Mouse (Mus musculus): ENCODE results near the gene Ccdc146. TPM values are rescaled to one million over a fixed set of nuclear protein-coding genes. Genes with fewer than 3 reads are reported as not detected.

Ccdc146 gene
- polyA plus RNA-seq, 1 experiment from 2014 or later, result not detected

- Histone ChIP-seq H3K9me3 (no peaks in the 10 kb centered on the region), H3K36me3 (no peaks in the 10 kb centered on the region), H3K9ac (no peak overlapping the region), H3K4me2 (no peak overlapping the region), H3K4me3 (no peak overlapping the region), H3K27ac (no peak overlapping the region), H3K4me1 (peaks cover 7% of the 10 kb centered on the region; the same call in 1 of the 2 replicates), H3K27me3 (no peaks in the 10 kb centered on the region)
- ATAC-seq (ENCODE audit: insufficient number of reproducible peaks, low FRiP score, low TSS enrichment, low read depth), result no peak
- 80% methylated on average over 13 of the region's 13 CpGs for WGBS
Observed at GRCm38 (mm10) chr5:21384252-21384960, 40.1 kb downstream of the Ccdc146 start.

- H3K27ac ChIP-seq, result no peak overlapping the region
- H3K9me3 ChIP-seq, result no peaks in the 10 kb centered on the region
- no peak overlapping the region for H3K9ac ChIP-seq
- H3K4me3 ChIP-seq, result no peak overlapping the region
- no peaks in the 10 kb centered on the region for H3K36me3 ChIP-seq
- no peak for ATAC-seq (ENCODE audit: insufficient number of reproducible peaks, low FRiP score, low TSS enrichment, low read depth)
- WGBS, result 30% methylated on average over 14 of the region's 14 CpGs
- H3K27me3 ChIP-seq, result no peaks in the 10 kb centered on the region
- peaks cover 7% of the 10 kb centered on the region; the same call in 1 of the 2 replicates for H3K4me1 ChIP-seq
- no peak overlapping the region for H3K4me2 ChIP-seq
Observed at GRCm38 (mm10) chr5:21383392-21384251, 40.9 kb downstream of the Ccdc146 start.

GRCm38 (mm10) chr5:21382678-21383077 is 41.8 kb downstream of the Ccdc146 start:
- ATAC-seq (ENCODE audit: insufficient number of reproducible peaks, low FRiP score, low TSS enrichment, low read depth), result no peak
- 52% methylated on average over 6 of the region's 6 CpGs for WGBS

GRCm38 (mm10) chr5:21381986-21382385 is 42.5 kb downstream of the Ccdc146 start:
- Histone ChIP-seq H3K4me3 (no peak overlapping the region), H3K9ac (no peak overlapping the region), H3K9me3 (no peaks in the 10 kb centered on the region), H3K4me1 (peaks cover 7% of the 10 kb centered on the region; the same call in 1 of the 2 replicates), H3K27ac (no peak overlapping the region), H3K27me3 (no peaks in the 10 kb centered on the region), H3K4me2 (no peak overlapping the region), H3K36me3 (no peaks in the 10 kb centered on the region)
- WGBS, result 27% methylated on average over 6 of the region's 6 CpGs
- ATAC-seq (ENCODE audit: insufficient number of reproducible peaks, low FRiP score, low TSS enrichment, low read depth), result no peak

More at GRCm38 (mm10) chr5:21382678-21383077, 41.8 kb downstream of the Ccdc146 start:
- no peaks in the 10 kb centered on the region for H3K9me3 ChIP-seq
- H3K27me3 ChIP-seq, result no peaks in the 10 kb centered on the region
- H3K27ac ChIP-seq, result no peak overlapping the region
- H3K9ac ChIP-seq, result no peak overlapping the region
- no peaks in the 10 kb centered on the region for H3K36me3 ChIP-seq
- peaks cover 7% of the 10 kb centered on the region; the same call in 1 of the 2 replicates for H3K4me1 ChIP-seq
- H3K4me2 ChIP-seq, result no peak overlapping the region
- no peak overlapping the region for H3K4me3 ChIP-seq

- H3K4me3 ChIP-seq, result no peak overlapping the region
- no peak overlapping the region for H3K27ac ChIP-seq
- no peak overlapping the region for H3K4me2 ChIP-seq
- WGBS, result 63% methylated on average over 2 of the region's 2 CpGs
- H3K9me3 ChIP-seq, result no peaks in the 10 kb centered on the region
- ATAC-seq (ENCODE audit: insufficient number of reproducible peaks, low FRiP score, low TSS enrichment, low read depth), result no peak
- 0 out of 2 replicates have a peak, but pooled peaks cover 2% of the 10 kb centered on the region for H3K4me1 ChIP-seq
- H3K9ac ChIP-seq, result no peak overlapping the region
- no peaks in the 10 kb centered on the region for H3K36me3 ChIP-seq
- H3K27me3 ChIP-seq, result 0 out of 2 replicates have a peak, but pooled peaks cover 2% of the 10 kb centered on the region
Observed at GRCm38 (mm10) chr5:21378397-21378796, 46.1 kb downstream of the Ccdc146 start.

- Histone ChIP-seq H3K4me1 (peaks cover 8% of the 10 kb centered on the region), H3K27me3 (0 out of 2 replicates have a peak, but pooled peaks cover 5% of the 10 kb centered on the region), H3K4me3 (no peak overlapping the region), H3K4me2 (no peak overlapping the region), H3K27ac (no peak overlapping the region), H3K9ac (no peak overlapping the region), H3K9me3 (no peaks in the 10 kb centered on the region), H3K36me3 (no peaks in the 10 kb centered on the region)
- ATAC-seq (ENCODE audit: insufficient number of reproducible peaks, low FRiP score, low TSS enrichment, low read depth), result no peak
- WGBS, result 72% methylated on average over 4 of the region's 4 CpGs
Observed at GRCm38 (mm10) chr5:21376935-21377334, 47.5 kb downstream of the Ccdc146 start.

GRCm38 (mm10) chr5:21373180-21373518 is 51.3 kb downstream of the Ccdc146 start:
- Histone ChIP-seq H3K4me3 (no peak overlapping the region), H3K27me3 (peaks cover 11% of the 10 kb centered on the region; the same call in 1 of the 2 replicates), H3K9me3 (no peaks in the 10 kb centered on the region), H3K36me3 (no peaks in the 10 kb centered on the region), H3K4me2 (peak overlapping the region; percentile 82), H3K4me1 (peaks cover 8% of the 10 kb centered on the region), H3K27ac (no peak overlapping the region), H3K9ac (no peak overlapping the region)
- WGBS, result 52% methylated on average over 7 of the region's 7 CpGs
- no peak for ATAC-seq (ENCODE audit: insufficient number of reproducible peaks, low FRiP score, low TSS enrichment, low read depth)

- ATAC-seq (ENCODE audit: insufficient number of reproducible peaks, low FRiP score, low TSS enrichment, low read depth), result no peak
- Histone ChIP-seq H3K27me3 (peaks cover 11% of the 10 kb centered on the region; the same call in 1 of the 2 replicates), H3K9me3 (no peaks in the 10 kb centered on the region), H3K9ac (peak within 1 kb of the TSS; percentile 27; the same call in 1 of the 2 replicates), H3K27ac (no peak within 1 kb of the TSS), H3K4me3 (peak within 1 kb of the TSS; percentile 42), H3K4me2 (peak within 1 kb of the TSS; percentile 82), H3K36me3 (no peaks in the 10 kb centered on the region), H3K4me1 (peaks cover 8% of the 10 kb centered on the region)
- 6% methylated on average over 31 of the region's 31 CpGs for WGBS
Observed at GRCm38 (mm10) chr5:21372493-21373179, 51.8 kb downstream of the Ccdc146 start, which contains the start of gene Fgl2. TSS of gene Fgl2 (plus strand) at chr5:21372642.

GRCm38 (mm10) chr5:21371920-21372319 is 52.6 kb downstream of the Ccdc146 start:
- ATAC-seq (ENCODE audit: insufficient number of reproducible peaks, low FRiP score, low TSS enrichment, low read depth), result no peak
- H3K4me3 ChIP-seq, result no peak overlapping the region
- peaks cover 11% of the 10 kb centered on the region; the same call in 1 of the 2 replicates for H3K27me3 ChIP-seq
- no peaks in the 10 kb centered on the region for H3K36me3 ChIP-seq
- H3K4me2 ChIP-seq, result no peak overlapping the region
- H3K4me1 ChIP-seq, result peaks cover 8% of the 10 kb centered on the region
- H3K9me3 ChIP-seq, result no peaks in the 10 kb centered on the region
- no peak overlapping the region for H3K27ac ChIP-seq
- 45% methylated on average over 5 of the region's 5 CpGs for WGBS
- H3K9ac ChIP-seq, result no peak overlapping the region

- no peak for ATAC-seq (ENCODE audit: insufficient number of reproducible peaks, low FRiP score, low TSS enrichment, low read depth)
- WGBS, result 87% methylated on average over 5 of the region's 5 CpGs
Observed at GRCm38 (mm10) chr5:21370218-21370947, 54.1 kb downstream of the Ccdc146 start.

GRCm38 (mm10) chr5:21367514-21367913 is 57.0 kb downstream of the Ccdc146 start:
- WGBS, result 41% methylated on average over 2 of the region's 2 CpGs
- no peak for ATAC-seq (ENCODE audit: insufficient number of reproducible peaks, low FRiP score, low TSS enrichment, low read depth)
- H3K27ac ChIP-seq, result no peak overlapping the region
- H3K9me3 ChIP-seq, result no peaks in the 10 kb centered on the region
- no peak overlapping the region for H3K4me3 ChIP-seq
- peaks cover 5% of the 10 kb centered on the region; the same call in 1 of the 2 replicates for H3K27me3 ChIP-seq
- H3K9ac ChIP-seq, result no peak overlapping the region
- H3K4me2 ChIP-seq, result no peak overlapping the region
- H3K36me3 ChIP-seq, result no peaks in the 10 kb centered on the region
- H3K4me1 ChIP-seq, result peaks cover 4% of the 10 kb centered on the region

More at GRCm38 (mm10) chr5:21370218-21370947, 54.1 kb downstream of the Ccdc146 start:
- Histone ChIP-seq H3K27ac (no peak overlapping the region), H3K36me3 (no peaks in the 10 kb centered on the region), H3K4me1 (peaks cover 8% of the 10 kb centered on the region), H3K9me3 (no peaks in the 10 kb centered on the region), H3K4me3 (no peak overlapping the region), H3K4me2 (no peak overlapping the region), H3K9ac (no peak overlapping the region), H3K27me3 (peaks cover 11% of the 10 kb centered on the region; the same call in 1 of the 2 replicates)
